Mouse (Mus musculus): ENCODE data around the gene Dcaf7.
"Not testable (repeated sequence)": the region's sequence is repeated elsewhere in the genome, so short reads cannot be mapped to it uniquely, and the experiment has no call there.

Dcaf7 gene

GRCm38 (mm10) chr11:106045780-106046179 is 9.1 kb downstream of the Dcaf7 start:
- DNase-seq = no peak

- no peak for DNase-seq
These were observed 9.9 kb downstream of the Dcaf7 start for GRCm38 (mm10) chr11:106046584-106046983.

- no peak for DNase-seq
These were observed 17.2 kb downstream of the Dcaf7 start for GRCm38 (mm10) chr11:106053921-106054320.

GRCm38 (mm10) chr11:106054600-106054999 is 17.9 kb downstream of the Dcaf7 start:
- DNase-seq = no peak

DNA sequence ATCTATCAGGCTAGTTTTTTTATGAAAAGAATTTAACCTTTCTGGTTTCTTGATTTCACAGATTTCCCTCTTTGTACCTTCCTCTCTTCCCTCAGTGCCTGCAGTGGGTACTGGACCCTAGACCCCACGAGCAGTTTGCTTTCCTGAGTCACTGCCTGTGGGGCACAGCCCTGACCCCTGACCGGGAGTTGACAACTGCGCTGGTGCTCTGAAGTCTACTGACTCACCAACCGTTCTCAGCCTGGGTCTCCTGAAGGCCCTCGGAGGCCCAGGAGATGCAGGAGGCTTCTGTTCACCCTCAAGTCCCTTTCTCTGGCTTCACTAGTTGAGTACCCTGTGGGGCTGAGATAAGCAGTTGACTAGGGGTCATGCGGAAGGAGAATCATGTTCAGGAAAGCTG is 18.7 kb downstream of the Dcaf7 start:
- DNase-seq = no peak

DNA sequence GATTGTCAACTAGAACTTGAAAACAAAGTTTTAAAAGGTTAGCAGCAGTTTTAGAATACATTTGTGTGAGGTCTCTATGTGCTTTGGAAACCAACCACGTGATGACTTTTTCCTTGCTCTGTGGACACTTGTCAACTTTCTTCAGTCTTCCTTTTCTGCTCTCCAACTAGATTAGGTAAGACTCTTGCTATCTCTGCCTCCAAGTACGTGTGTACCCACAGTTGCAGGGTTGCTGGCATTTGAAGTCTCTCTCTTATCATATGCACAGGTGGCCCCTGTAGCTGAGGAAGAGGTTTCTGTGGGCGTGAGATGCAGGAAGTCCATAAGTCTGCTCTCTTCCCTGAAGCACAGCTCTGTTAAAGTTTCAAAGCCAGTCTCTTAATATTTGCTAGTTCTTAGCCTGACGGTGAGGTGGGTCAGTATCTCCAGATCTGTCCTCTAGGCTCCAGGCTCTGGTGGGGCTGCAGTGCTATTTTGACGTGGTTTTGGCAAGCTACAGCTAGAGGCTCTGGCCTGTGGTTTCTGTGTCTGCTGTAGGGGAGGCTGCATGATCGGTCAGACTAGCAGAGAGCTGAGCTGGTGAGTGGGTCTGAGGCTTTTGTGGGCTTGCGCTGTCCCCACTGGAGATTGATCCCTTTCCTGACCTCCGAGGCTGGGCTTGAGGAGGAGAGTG is 20.3 kb downstream of the Dcaf7 start:
- DNase-seq = no peak

GRCm38 (mm10) chr11:106058020-106058419 is 21.3 kb downstream of the Dcaf7 start:
- DNase-seq = no peak

- DNase-seq = no peak
These were observed 23.9 kb downstream of the Dcaf7 start for GRCm38 (mm10) chr11:106060549-106060948.

DNA sequence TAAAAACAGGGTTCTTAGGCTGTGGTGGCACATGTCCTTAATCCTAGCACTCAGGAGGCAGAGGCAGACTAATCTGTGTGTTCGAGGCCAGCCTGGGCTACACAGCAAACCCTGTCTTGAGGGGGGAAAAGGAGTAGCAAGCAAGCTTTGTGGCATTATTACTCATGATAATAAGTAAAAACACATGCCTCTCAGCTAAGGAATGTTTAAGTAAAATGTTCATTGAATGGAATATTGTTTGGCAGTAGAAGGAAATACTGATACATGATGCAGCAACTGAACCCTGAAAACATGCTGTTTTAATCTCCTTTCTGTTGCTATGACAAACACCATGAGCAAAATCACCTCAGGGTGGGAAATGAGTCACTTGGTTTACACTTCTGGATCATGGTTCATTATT is 24.6 kb downstream of the Dcaf7 start:
- no peak for DNase-seq

- no peak for DNase-seq
These were observed 27.1 kb downstream of the Dcaf7 start for GRCm38 (mm10) chr11:106063756-106064155.

DNA sequence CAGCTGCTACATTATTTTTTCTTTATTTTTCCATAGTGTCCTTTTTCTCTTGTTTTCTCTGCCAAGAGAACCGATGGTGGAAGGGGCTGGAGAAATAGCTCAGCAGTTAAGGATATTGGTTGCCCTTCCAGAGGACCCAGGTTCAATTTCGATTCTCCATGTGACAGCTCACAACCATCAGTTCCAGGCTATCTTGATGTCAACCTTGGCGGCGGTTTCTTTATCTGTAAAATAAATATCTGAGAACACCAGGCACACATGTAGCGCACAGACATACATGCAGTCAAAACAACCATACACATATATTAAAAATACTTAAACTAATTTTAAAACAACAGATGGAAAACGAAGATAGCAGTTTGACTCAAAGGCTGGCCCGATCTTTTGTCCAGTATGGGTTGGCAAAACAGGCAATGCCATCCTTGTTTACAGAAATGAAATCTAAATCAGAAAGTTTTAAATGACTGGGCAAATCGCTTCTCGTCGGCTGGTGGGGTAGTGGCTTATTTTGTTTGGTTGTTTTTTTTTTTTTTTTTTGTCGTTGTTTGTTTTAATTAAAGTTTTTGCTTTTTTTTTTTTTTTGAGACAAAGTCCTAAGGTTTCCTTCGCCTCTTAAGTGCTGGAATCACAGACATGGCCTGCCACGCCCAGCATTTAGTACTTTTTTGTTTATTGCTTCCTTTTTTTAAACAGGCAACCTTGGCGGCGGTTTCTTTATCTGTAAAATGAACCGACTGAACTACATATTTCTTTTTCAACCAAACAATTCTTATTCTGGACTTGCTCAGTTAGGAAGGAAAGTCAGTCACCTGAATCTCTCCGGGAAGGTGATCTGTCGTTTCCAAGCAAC is 28.6 kb downstream of the Dcaf7 start:
- no peak for DNase-seq

- peak; percentile 94 for DNase-seq
These were observed 29.4 kb downstream of the Dcaf7 start, which contains the start of gene Taco1 for GRCm38 (mm10) chr11:106065923-106066571. Gene Taco1 (plus strand): TSS chr11:106066061.

DNA sequence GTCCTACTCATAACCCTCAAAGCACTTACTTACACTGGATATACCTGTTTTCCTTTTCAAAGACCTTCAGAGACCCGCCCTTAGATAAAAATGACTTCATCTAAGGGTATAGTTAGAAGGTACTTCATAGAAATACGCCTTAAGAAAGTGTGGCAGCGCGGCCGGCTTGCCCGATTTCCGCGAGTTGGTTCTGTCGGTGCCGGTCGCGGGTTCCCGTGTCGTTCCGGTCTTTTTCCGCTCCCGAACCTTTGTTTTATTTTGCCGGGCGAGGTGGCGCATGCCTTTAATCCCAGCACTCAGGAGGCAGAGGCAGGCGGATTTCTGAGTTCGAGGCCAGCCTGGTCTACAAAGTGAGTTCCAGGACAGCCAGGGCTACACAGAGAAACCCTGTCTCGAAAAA is 29.9 kb downstream of the Dcaf7 start:
- DNase-seq = not testable (repeated sequence)

- no peak for DNase-seq
These were observed 37.1 kb downstream of the Dcaf7 start for GRCm38 (mm10) chr11:106073774-106074173.

- peak; percentile 71 for DNase-seq
These were observed 39.6 kb downstream of the Dcaf7 start for GRCm38 (mm10) chr11:106076321-106076720.

DNA sequence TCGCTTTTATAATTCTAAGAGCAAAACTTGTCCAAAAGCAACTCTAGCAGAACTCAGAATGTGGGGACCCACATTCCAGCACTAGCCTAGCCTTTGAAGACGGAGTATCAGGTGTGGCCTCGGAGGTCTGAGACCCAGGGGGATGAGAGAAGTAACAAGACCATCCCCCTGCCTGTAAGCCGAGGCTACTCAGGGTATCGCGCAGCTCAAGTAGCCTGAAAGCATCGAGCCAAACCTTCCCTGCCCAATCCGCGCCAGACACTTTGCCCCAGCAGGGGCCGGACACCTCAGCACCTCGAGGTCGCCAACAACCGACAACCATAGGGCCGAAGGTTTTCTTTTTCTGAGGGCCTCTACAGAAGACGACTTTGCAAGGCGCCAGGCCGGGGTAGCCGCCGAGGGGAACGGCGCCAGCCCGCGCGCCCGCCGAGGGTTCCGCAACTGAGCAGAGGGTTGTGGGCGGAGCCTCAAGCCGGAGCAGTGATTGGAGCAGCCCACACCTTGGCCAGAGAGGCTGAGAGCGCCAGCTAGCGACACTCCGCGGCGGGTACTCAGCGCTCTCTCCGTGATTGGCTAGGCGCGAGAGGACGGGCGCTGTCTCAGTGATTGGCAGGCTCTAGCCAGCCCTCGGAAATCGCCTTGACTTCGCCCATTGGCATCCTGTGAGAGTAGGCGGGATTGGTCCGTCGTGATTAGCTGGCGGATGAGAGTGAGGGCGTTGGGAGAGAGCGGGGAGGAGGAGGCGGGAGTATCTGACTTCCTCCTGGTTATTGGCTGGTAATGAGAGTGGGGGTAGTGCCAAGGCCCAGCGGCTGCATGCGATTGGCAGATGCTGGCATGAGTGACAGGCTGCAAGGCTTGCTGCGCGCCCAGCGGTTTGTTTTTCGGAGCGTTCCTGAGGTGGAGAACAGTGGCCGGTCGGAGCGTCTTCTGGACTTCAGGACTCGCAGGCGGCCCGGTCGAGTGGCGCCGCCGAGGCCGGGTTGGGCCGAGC is 47.3 kb downstream of the Dcaf7 start, which contains the start of gene Map3k3:
TSS of gene Map3k3 (plus strand) at position 906 of the 994 bp plus-strand sequence.
- DNase-seq = peak; percentile 100

- peak; percentile 70 for DNase-seq
These were observed 48.4 kb downstream of the Dcaf7 start for GRCm38 (mm10) chr11:106084911-106085561.

- no peak for DNase-seq
These were observed 61.6 kb downstream of the Dcaf7 start for GRCm38 (mm10) chr11:106098223-106098622.

DNA sequence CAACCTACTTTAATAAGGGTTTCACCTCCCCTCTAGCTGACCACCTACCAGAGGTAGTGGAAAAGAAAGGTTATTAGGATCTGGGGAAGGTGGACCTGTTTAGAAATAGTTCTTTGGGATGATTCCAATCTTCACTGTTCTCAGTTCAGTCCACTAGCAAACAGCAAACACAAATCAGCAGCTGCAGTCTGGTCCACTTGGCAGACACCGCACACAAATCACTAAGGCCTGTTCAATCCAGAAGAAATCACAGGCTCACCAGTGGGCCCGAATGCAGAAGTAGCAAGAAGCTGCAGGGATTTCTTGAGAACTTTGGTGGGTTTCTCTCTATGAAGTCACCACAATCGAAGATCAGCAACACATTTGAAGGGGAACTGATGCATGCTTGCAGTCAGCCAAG is 66.2 kb downstream of the Dcaf7 start:
- no peak for DNase-seq

- DNase-seq = no peak
These were observed 69.4 kb downstream of the Dcaf7 start for GRCm38 (mm10) chr11:106106047-106106587.

All from cerebellum, adult 9-10 months (tissue).